Mouse (Mus musculus) thymus, postnatal 25 days (tissue): ENCODE measurements around the gene Ccdc86.

Experiments
- DNase-seq: peaks from one replicate; pipeline ENCODE4 v3.0.0; 2022

Ccdc86 gene

DNA sequence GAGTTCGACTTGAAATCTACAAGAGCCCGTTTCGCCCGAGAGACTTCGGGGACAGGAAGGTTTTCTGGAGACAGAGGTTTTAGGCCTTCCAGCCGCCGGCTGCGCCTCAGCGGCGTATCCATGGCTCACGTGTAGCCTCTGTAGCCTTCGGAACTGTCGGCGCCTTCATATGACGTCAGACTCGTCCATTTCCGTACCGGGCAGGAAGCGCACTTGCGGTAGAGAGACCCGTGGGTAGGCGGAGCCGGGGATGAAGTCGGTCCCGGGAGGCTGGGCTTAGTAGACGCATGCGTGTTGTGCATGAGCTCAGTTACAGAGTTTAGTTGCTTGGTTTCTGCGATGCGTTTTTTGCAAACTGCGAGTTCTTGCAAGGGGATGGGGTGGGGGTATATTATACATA is at the start of gene Ccdc86:
Gene Ccdc86, minus strand, starts transcription at position 155 of the 400 bp plus-strand sequence.
- DNase-seq = peak; percentile 94

DNA sequence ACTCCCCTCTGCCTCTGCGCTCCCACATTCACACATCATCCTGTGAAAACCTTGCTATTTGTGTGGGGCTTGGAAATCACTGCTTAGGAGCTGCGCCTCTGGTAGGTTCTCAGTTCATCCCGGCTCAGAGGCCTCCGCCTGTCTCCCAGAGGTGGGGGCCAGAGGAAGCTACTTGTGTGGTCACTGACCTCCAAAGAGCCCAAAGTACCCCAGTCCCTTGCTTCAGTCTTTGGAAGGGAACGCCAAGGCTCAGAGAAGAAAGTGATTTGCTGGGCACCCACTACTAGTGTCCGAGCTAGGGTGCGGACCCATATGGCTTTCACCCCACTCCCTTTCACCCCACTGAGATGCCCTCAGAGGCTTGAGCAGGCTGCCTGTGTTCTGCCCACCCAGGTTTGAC is 44.1 kb upstream of the Ccdc86 start, which contains the start of gene Ms4a15:
Gene Ms4a15, minus strand, starts transcription at position 101 of the 400 bp plus-strand sequence.
- no peak for DNase-seq

GRCm38 (mm10) chr19:10991911-10992310 is 42.8 kb upstream of the Ccdc86 start:
- no peak for DNase-seq

DNA sequence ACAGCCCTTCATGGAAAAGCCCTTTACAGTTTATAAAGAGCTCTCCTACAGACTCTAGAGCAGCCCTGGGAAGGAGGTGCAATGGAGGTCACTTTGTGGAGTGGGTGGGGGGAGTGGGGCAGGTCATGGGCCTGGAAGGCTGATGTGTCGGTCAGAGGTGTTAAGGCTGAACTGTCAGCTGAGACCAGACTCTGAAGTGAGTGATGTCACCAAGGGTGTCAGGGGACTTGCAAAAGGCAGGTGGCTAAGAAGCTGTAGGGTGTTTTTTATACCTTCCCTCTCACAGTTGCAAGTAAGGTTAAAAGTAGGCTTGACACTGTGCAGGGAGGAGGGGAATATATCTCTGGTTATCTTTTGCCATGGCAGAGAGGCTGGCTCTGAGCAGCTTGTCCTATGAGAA is 41.7 kb upstream of the Ccdc86 start:
- DNase-seq = no peak

DNA sequence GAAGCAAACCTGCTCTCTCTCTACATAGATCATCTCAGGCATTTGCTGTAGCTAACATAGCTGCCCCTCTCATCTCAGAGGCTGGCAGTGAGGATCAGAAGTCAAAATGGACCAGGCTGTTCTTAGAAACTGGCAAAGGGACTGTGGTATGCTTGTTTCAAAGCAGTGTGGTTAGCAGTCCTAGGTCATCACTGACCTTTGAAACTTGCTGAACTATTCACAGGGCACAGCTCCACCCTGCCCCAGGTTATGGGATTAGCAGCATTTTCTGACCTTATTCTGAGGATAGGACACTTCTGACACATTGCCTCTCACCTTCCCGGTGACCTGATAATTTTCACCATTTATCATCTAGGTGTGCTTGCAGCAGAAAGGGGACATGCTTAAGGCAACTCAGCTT is 39.5 kb upstream of the Ccdc86 start:
- DNase-seq = no peak

DNA sequence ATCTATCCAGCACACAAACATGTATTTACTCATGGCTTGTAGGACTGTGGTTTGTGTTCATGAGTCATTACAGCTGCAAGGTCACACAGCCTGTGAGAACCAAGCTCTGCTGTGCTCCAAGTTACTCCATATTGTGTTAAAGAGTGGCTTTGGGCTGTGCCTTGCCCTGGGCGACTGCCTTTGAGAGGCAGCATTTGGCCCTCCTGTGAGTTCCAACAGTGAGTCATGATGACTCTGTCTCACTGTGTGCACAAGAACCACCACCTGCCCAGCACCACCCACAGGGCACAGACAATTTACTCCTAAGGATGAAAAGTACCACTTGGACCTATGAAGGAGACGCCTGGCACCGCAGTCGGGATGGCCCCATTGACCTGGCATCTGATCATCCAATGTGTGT is 36.8 kb upstream of the Ccdc86 start:
- no peak for DNase-seq

DNA sequence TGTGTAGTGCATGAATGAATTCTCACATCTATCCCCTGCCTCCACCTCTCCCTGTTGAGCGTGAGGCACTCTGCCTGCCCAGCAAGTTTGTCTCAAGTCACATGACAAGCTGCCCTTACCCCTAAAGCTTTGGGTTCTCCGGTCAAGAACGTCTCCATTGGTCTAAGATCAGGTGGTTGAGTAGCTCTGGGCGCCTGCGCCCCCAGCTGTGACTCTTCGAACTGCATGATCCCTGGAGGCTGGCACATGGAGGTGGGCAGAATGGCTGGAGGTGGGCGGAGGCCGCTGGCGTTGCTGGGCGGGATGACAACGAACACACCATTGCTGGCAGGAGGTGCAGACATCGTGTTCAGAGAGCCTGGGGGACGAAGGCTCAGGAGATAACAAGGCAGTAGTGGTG is 35.5 kb upstream of the Ccdc86 start:
- no peak for DNase-seq

- DNase-seq = peak; percentile 34
Observed at GRCm38 (mm10) chr19:10983146-10983545, 34.1 kb upstream of the Ccdc86 start.

- no peak for DNase-seq
Observed at GRCm38 (mm10) chr19:10980210-10980609, 31.1 kb upstream of the Ccdc86 start.

- peak; percentile 94 for DNase-seq
Observed at GRCm38 (mm10) chr19:10979184-10980168, 30.4 kb upstream of the Ccdc86 start.

DNA sequence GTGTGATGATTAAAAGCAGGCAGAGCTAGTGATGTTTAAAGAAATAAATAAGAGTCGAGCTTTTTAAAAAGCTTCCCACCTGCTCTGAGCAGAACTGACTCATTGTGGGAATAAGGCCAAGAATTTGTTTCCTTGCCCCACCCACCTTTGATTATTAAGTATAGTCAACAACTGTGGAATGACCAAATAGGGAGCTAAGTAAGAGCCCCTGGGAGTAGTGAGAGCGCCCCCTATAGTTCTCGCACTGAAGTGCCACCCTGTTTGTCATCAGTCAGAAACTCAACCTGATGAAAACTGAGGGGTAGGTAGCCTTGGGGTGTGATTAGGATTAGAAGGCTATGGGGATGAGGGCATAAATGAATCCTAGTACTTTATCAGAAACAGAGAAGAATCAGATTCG is 27.3 kb upstream of the Ccdc86 start:
- DNase-seq = peak; percentile 19

- no peak for DNase-seq
Observed at GRCm38 (mm10) chr19:10975187-10975586, 26.1 kb upstream of the Ccdc86 start.

DNA sequence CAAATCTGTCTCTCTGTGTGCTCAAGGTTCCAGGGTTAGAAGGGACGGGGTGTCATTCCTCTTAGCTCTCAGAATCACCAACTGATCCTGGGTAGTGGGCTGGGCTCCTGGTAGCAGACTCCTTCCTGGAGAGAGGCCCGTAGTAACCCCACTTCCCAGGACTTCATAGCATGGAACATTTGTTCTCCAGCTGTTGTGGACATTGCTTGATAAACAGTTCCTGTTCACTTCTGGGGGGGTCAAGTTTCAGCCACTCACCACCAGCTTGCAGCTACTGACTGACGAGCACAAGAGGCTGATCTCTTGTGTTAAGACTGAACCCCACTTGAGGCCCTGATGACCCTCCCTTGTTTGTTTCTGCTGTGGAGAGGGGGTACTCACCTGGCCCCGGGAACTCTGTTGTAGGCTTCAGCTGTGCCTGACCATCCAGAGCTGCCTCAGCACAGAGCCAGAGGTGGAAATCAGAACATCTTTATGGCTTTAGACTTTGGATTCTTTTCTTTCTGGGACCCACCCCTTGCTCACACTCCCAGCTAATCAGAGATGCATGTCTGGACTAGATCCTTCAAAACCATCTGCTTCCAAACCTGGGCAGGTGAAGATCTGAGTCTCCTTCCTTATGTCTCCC is 25.3 kb upstream of the Ccdc86 start, which contains the start of gene Ms4a10:
Gene Ms4a10, minus strand, starts transcription at position 433 of the 628 bp plus-strand sequence.
- DNase-seq = no peak

DNA sequence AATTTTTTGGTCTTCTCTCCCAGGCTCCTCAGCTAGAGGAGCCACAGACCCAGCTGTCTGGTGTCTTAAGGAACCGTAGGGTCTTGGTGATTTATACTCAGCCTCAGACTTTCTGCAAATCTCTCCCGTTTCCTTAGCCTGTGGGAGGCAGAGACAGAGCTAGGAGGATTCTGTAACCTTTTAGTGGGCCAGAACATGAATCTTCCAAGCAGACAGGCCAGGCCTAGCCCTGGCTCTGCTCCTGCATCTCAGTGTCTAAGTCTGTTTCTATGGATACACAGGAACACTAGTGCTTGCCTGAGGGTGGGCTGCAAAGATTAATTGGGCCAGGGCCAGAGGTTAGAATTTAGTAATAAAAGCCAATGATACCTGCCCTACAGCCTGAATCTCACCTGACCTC is 24.1 kb upstream of the Ccdc86 start:
- DNase-seq = no peak

DNA sequence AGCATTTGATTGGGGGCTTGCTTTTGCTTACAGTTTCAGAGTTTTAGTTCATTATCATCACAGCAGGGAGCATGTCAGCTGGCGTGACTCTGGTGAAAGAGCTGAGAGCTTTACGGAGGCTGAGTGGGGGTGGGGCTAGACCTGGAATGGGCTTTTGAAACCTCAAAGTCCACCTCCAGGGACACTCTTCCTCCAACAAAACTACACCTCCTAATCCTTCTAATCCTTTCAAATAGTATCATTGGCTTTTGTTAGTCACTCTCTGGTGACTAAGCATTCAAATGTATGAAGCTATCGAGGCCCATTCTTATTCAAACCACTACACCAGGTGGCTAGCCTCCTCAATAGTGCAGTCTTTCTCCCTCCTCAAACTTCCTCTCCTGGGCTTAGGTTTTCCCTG is 23.6 kb upstream of the Ccdc86 start:
- DNase-seq = no peak

GRCm38 (mm10) chr19:10970457-10970856 is 21.4 kb upstream of the Ccdc86 start:
- no peak for DNase-seq

GRCm38 (mm10) chr19:10968578-10968977 is 19.5 kb upstream of the Ccdc86 start:
- DNase-seq = no peak

GRCm38 (mm10) chr19:10965721-10966120 is 16.7 kb upstream of the Ccdc86 start:
- DNase-seq = no peak

DNA sequence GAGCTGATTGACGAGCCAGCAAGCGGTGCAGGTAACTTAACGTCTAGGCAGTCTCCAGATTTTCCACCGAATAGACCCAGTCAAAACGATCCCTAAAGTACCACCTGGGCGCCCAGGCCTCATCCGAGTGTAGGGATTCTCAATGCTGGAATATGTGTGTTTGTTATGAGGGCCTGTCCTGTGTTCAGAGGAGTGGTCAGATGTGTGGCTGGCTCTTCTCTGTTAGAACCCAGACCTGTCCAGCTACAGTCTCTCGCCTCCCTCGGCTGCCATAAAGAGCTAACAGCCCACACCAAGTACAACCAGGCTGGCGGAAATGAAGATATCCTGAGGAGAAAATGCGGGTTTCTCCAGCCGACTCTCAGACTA is 10.9 kb upstream of the Ccdc86 start:
- DNase-seq = no peak

DNA sequence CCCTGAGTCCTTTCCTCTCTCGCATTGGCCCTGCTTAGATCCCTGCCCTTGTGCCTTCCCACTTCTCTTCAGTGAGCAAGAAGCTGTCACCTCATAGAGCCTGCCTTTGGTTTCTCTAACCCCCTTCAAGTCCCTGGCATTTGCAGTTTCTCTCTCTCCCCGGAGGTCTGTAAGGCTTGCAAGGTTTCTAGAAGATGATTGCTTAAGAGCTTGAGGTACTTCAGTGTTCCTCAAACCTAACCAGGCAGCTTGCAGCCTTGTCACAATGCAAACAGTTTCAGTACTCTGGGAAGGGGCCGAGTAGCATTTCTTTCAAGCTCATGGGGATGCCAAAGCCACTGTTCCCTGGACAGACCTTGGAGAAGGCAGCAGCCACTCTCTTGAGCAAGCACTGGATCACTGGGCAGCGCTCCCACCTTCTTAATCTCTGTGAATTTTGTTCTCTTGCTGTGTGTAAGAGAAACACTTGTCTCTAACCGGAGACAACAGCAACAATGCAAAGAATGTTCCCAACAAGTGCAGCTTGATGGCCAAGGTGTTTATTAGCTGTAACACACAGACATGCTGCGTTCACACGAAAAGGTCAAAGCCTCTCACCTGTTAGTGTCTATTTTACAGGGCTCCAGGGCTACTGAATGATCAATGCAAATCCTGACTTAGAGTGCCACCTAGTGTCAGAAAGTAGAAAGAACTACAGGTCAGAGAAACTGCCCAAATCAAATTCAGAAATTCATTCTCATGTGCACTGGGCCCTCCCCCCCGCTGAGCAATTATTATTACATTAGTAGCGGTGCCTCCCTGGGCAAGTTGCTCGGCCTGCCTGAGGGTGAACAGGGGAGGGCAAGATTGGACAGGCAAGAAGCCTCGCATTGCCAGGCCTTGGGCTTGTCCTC is 10.3 kb upstream of the Ccdc86 start:
- DNase-seq = peak; percentile 34

DNA sequence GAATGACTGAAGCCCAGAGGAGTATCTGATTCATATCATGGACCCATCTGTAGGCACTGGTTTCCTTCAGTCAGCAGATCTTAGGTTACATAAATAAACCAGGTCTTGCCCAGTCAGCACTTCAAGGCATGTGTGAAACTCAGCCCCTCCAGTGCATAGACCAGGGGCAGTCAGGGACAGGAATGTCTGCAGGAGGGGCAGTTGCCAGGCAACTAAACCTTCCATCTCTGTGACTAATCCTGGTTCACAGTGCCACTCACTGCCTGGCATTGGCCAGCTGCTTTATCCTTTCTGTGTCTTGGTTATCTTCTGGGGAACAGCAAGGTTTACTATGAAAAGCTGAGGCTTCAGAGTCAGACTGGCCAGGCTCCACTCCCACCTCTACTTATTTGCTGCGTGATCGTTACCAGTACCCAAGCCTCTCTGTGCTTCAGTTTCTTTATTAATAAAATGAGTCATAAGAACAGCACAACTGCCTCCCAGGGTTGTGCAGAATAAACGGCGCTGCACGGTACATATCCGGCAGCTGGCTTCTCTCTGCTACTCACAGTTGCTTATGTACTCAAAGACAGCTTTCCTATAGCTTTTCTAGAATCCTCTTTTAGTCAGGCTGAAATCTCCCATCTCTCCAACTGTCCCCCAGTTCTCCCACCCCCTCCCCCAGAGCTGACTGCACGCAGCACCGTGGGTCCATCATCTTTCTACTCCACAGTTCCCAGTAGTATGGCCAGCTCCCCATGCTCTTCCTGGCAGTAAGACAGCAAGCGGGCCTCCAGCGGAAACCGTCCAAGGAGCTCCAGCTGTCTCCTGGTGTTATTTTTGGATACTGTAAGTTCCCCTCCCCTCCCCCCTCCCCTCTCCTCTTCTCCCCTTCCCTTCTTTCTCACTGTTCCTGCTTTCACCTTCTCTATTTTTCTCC is 3.2 kb upstream of the Ccdc86 start:
- DNase-seq = no peak

DNA sequence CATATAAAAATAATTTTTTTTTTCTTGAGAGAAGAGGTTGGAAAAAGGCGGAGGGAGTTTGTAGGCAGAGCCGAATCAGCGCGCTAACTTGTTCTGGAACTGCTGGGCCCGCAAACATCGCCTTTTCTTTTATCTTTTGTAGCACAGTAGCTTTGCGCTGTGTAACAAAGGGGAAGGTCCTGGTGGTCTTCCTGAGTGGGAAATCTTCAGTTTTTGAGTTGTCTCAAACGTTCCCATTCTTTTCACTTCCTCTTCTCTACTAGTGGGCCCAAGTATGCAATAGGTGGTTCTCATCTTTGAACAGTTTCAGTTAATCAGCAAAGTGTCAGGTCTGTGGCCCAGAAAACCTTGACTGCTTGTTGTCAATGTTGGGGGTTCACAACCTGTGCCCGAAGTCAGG is 492 bp upstream of the Ccdc86 start:
- DNase-seq = no peak
